Mouse (Mus musculus) G1E (cell line): ENCODE data around the gene Sqstm1.

ENCODE experiments used
- CTCF ChIP-seq: IDR thresholded peaks from 2 replicates; pipeline ENCODE4 v1.5.1; 2012; ENCODE audit warnings: low read depth, low read length, inconsistent platforms, mixed read lengths
- GATA1 ChIP-seq: IDR thresholded peaks from 2 replicates; pipeline ENCODE4 v1.6.1; 2012; ENCODE audit warnings: borderline replicate concordance, low read length, inconsistent platforms, mixed read lengths
- GATA2 ChIP-seq: IDR thresholded peaks from 2 replicates; pipeline ENCODE4 v1.6.1; 2012; ENCODE audit warnings: low read depth, low read length, inconsistent platforms, borderline replicate concordance

DNA sequence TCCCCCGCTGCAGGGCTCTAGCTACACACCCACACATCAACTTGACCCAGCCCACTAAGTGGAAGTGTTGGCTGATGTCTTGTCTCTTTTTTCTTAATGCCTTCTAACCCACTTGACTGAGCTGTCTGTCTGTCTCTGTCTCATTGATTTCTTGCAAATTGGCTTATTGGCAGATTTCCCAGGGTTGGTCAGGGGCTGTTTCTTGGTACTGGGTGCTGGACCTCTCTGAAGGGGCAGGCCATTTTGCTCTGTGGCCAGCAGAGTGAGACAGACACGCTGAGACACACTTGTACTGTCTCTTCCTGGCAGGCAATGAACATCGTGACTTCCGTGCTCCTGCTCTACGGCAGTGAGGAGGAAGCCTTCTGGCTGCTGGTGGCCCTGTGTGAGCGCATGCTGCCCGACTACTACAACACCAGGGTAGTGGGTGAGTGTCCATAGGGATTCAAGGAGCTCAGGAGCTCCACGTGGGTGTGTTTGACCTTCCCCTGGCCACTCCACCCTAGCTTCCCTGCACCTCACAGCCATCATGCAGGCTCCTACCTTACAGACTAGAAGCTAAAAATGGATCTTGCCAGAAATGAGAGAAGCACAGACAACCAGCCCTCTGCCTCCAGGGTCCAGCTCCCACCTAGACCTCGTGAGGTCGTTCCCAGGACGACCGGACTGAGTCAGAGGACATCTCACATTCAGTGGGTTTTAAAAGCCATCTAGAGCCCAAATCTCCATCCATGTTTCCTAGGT lies 55.7 kb downstream of the Sqstm1 start:
- TF ChIP-seq CTCF (no peak), GATA1 (no peak), GATA2 (no peak)
